Mouse (Mus musculus) macrophage (primary cell): ENCODE results near the gene Rtl1. TPM values are rescaled to one million over a fixed set of nuclear protein-coding genes. Genes with fewer than 3 reads are reported as not detected.

Experiments
- H3K27ac ChIP-seq: fragments of 350-480 bp; formaldehyde crosslinking; 2 replicates; pipeline ENCODE4 v1.9.0; 2021
- H3K36me3 ChIP-seq: fragments of 350-480 bp; formaldehyde crosslinking; 2 replicates; pipeline ENCODE4 v1.9.0; 2021; ENCODE audit errors: inconsistent target
- H3K4me3 ChIP-seq: fragments of 350-480 bp; formaldehyde crosslinking; 2 replicates; pipeline ENCODE4 v1.9.0; 2021; ENCODE audit errors: inconsistent target
- H3K79me2 ChIP-seq: fragments of 350-480 bp; formaldehyde crosslinking; 2 replicates; pipeline ENCODE4 v1.9.0; 2021; ENCODE audit errors: inconsistent target
- WGBS: methylation state at CpG from one replicate; pipeline ENCODE4 v1.1.7; 2026; ENCODE audit warnings: inconsistent platforms; ENCODE audit not compliant: missing documents; 5-methylcytosine and 5-hydroxymethylcytosine counted together
- polyA plus RNA-seq: library from polyadenylated mRNA; stranded (reverse); fragments of 250-400 nt; gene quantifications from 3 replicates; pipeline ENCODE4 v1.2.4, GENCODE M21; 2018; ENCODE audit warnings: inconsistent platforms
- total RNA-seq, 78 experiments: library from RNA; depleted of rRNA; stranded (reverse); fragments of 250-400 nt; gene quantifications; 1 replicate in 9 of 78; 2 replicates in 24 of 78; 3 replicates in 43 of 78; 4 replicates in 2 of 78; pipeline ENCODE4 v1.2.4; 2018; ENCODE audit warnings: inconsistent platforms in 56 of 78

Rtl1 gene
- not detected for total RNA-seq (2018; cell fraction: chromatin; rRNA removed)
- not detected for total RNA-seq (2018; cell fraction: cytosol; rRNA removed)
- total RNA-seq (2018; cell fraction: nucleus; rRNA removed): not detected
- polyA plus RNA-seq: not detected in 3 replicates

DNA sequence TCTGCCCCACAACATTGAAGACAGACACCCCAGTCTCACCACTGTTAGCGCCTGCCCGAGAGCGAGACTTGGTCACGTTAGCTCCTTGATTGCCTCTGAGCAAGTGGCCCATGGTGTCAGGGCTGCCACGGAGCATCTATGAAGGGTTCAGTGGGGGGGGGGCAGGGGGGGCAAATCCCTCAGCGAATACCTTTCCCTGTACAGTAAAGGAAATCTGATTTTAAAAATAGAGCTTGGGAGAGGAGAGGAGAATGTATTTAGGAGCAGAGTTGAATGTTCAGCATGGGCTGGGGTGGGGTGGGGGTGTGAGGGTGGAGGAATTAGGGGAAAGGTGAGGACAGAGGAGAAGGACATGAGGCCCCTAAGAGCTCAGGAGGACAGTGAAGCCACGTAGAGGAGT is at the start of gene Rtl1:
Gene Rtl1, minus strand, starts transcription at position 101 of the 400 bp plus-strand sequence.
- Histone ChIP-seq H3K36me3 (no peaks in the 10 kb centered on the region), H3K27ac (no peak within 1 kb of the TSS), H3K4me3 (no peak within 1 kb of the TSS), H3K79me2 (no peaks in the 10 kb centered on the region)
- 93% methylated on average over 7 of the region's 7 CpGs for WGBS

DNA sequence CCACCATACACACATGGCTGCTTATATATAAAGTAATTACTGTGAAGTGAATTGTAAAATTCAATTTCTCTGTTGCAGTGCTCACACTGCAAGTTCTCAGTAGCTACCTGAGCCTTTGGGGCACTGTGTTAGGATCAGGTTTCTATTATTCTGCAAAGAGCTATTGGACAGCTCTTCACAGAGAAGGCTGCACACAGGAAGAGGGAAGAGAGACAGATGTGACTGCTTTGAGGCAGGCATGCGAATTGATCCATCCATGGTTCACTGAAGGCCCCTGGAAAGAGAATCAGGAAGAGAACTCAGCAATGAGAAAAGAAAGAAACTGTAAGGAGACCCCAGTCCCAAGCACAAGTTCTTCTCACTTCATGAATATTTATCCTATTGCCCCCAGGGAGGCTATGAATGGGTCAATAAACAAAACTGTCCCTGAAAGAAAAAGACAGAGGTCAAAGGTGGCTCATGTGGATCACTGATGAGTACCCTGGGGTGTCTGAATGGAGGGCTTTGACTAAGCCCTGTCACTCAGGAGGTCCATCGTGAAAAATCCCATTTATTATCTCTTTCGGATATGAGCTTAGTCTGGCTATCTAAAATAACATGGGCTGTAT is 40.5 kb upstream of the Rtl1 start:
- Histone ChIP-seq H3K27ac (no peak overlapping the region), H3K4me3 (no peak overlapping the region), H3K79me2 (no peaks in the 10 kb centered on the region), H3K36me3 (no peaks in the 10 kb centered on the region)
- WGBS: 83% methylated on average over 3 of the region's 3 CpGs

DNA sequence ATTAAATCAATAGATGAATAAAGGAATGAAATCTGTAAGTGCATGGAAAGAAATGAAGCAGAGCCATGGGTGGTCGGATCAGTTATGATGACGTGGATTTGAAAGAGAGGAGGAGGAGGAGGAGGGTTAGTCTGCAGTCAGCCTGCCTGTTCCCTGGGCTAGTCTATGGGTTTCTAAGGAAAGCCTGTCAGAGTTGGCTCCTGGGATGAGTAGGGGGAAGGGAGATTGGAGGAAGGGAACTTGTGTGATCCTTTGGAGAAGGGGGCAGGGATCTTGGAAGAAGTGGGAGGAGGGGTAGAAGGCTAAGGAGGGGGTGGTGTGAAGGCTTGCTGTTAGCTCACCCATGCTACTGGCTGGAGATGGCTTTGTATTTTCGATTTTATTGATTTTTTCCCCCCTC is 31.9 kb upstream of the Rtl1 start:
- Histone ChIP-seq H3K79me2 (no peaks in the 10 kb centered on the region), H3K36me3 (no peaks in the 10 kb centered on the region), H3K4me3 (no peak overlapping the region), H3K27ac (no peak overlapping the region)
- WGBS: 87% methylated on average over 3 of the region's 3 CpGs

DNA sequence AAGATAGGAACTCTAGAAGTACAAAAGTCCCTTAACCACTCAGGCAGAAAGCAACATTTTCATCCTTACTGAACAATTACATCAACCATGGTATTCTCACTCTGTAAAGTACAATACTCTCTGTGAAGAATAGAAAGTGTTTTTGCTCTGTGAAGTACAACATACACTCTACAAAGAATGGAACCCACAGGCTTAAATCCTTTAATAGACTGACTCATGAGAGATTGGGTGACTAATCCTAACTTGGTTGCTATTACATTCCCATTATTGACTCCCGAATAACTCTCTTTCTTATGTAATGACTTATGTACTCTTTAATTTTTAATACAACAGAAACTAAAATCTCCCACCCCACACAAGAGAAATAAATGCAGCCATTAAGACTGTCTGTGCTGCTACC is 28.8 kb upstream of the Rtl1 start:
- no peaks in the 10 kb centered on the region for H3K79me2 ChIP-seq
- no peaks in the 10 kb centered on the region for H3K36me3 ChIP-seq
- H3K27ac ChIP-seq: no peak overlapping the region
- H3K4me3 ChIP-seq: no peak overlapping the region
- WGBS: 85% methylated on average over 1 of the region's 1 CpGs

DNA sequence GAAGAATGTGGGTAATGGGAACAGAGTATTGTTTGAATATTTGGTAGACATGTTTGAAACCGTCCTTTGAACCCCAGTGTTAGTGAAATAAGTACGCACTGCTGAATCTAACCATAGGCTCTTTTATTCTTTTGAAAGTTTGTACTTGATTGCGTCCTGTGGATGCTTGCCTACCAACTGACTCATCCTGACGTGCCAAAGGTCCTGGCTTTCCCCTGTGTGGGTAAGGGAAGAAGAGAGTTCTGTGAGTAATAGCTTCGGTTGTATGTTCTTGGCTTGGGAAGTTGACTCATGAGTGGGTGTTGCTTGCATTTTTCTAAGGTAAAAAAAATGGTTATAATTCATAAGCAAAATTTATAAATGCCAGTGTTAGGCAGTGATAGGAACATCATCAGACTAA is 26.8 kb upstream of the Rtl1 start:
- WGBS: 86% methylated on average over 5 of the region's 5 CpGs
- Histone ChIP-seq H3K79me2 (no peaks in the 10 kb centered on the region), H3K36me3 (no peaks in the 10 kb centered on the region), H3K27ac (no peak overlapping the region), H3K4me3 (no peak overlapping the region)

DNA sequence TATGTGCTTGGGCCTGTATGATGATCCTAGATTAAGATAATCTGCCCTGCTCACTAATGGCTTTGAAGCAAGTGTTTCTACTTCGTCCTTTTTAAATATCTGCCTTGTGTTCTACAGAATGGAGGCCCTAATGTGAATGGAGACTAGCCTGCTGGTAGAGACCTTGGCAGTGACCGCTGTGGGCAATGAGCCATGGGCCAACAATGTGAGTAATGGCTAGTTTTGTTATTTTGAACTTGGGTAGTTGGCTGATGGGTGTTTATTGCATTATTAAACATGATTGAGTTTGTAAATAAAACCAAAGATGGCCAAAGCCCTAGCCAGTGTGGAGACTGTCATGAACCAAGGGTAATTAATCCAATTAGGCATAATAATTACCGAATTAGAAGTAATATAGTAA is 20.1 kb upstream of the Rtl1 start:
- Histone ChIP-seq H3K79me2 (no peaks in the 10 kb centered on the region), H3K4me3 (no peak overlapping the region), H3K36me3 (no peaks in the 10 kb centered on the region), H3K27ac (no peak overlapping the region)
- 91% methylated on average over 3 of the region's 3 CpGs for WGBS

DNA sequence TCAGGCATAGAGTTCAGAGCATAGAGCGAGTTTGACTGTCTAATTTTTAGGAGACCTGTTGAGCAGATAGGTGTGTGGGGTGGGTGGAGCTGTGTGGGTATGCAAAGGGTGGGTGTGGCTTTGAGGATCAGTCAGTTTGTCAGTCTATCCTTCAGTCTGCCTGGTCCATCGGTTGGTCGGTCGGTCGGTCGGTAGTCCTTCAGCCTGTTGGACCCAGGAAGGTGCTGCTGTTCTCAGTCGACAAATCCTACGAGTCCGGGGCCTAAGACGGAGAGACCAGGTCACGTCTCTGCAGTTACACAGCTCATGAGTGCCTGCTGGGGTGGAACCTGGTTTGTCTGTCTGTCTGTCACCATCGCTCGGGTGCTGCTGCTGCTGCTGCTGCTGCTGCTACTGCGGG is 17.9 kb upstream of the Rtl1 start:
- 96% methylated on average over 9 of the region's 14 CpGs for WGBS
- Histone ChIP-seq H3K79me2 (no peaks in the 10 kb centered on the region), H3K4me3 (no peak overlapping the region), H3K27ac (no peak overlapping the region), H3K36me3 (no peaks in the 10 kb centered on the region)

DNA sequence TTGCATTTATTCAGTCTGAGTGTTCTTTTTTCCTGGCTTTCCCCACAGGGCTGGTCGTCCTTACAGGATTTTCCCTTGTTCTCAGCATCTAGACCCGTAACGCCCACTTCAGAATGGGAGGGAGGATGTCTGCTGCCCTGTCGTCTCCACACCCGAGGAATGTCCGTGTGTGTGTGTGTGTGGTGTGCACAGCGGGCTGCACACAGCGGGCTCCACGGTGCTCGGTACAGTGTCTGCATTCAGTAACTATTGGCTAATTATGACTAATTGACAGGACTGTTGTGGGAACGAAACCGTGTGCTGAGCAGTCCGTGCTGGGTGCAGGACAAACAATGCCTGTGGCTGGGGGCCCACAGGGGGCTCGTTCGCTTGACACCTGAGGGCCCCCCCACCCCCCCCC is 17.0 kb upstream of the Rtl1 start:
- no peaks in the 10 kb centered on the region for H3K79me2 ChIP-seq
- no peak overlapping the region for H3K27ac ChIP-seq
- no peaks in the 10 kb centered on the region for H3K36me3 ChIP-seq
- WGBS: 67% methylated on average over 13 of the region's 15 CpGs
- no peak overlapping the region for H3K4me3 ChIP-seq

DNA sequence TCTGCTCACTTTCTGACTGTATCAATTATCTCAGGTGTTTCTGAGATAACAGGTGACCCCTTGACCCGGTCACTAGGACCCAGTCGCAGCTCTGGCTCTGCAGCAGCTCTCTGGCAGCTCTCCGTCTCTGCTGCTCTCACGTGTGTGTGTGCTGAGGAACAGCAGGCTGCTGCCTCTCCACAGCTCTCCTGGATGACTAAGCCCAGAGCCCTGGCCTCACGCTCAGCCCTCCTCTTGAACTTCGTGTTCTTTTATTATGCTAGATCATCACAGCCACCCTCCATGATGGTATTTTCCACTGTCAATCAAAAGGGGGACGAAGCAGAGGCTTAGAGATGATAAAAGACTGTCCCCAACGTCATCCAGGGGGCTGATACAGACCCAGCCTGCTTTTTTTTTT is 15.2 kb upstream of the Rtl1 start:
- 53% methylated on average over 8 of the region's 8 CpGs for WGBS
- Histone ChIP-seq H3K27ac (no peak overlapping the region), H3K36me3 (no peaks in the 10 kb centered on the region), H3K79me2 (no peaks in the 10 kb centered on the region), H3K4me3 (no peak overlapping the region)

DNA sequence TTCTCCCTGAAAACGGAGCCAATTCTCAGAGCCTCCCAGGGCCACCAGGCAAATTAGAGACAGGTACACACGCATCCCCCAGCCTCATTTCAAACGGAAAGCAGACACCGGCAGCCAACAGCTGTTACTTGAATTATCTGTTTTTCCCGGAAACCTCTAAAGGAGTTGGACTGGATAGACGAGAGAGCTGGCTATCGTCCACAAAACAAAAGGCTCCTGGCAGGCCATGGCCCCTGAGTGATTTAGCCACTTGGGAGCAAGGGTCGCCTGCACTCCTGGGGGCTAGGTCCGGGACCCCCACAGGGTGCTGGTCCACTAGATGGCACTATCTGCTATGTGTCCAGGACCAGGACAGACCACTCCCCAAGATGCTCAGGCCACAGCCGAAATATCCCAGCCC is 14.3 kb upstream of the Rtl1 start:
- Histone ChIP-seq H3K4me3 (no peak overlapping the region), H3K36me3 (no peaks in the 10 kb centered on the region), H3K79me2 (no peaks in the 10 kb centered on the region), H3K27ac (no peak overlapping the region)
- WGBS: 59% methylated on average over 10 of the region's 10 CpGs

DNA sequence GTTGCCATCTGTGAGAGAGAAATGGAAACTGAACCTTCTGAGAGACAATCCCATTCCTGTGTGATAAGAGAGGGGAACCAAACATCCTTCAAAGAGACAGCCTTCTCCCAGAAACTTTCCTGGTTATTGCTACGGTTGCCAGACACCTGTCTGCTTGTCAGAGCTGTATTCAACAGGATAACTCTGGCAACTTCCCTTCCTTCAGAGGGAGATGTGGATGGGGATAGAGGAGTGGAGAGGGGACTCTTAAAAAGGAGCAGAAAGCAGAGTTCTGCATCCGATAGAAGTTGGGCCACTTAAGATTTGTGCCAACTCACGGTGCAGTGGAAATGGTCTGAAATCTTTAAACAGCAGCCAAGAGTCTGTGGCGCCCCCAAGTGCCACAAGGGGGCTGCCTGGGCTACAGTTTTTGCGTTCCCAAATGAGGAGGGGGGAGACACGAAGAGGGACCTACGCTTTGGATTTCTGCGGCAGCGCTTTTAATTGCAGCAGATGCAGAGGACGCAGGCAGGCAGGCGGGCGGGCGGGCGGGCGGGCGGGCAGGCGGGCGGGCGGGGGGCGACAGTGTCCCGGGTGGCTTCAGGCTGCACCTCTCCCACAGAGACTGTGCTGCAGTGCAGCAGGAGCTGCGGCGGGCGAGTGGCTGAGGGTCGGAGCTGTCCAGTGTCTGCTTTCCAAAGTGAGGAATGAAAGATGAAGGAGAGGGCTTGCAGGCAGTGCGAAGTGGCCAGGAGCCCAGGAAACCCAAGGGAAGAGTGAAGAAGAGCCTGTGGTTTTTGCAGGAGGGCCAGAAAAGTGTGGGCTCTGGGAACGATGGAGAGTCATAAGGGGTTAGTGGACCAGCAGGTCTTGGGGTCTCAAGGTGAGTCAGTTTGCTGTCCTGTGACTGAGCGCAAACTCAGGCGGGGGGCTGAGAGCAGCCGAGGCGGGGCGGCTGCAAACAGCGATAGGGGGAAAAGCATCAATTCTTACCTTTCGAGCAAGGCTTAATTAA is 12.6 kb upstream of the Rtl1 start:
- no peak overlapping the region for H3K4me3 ChIP-seq
- 35% methylated on average over 19 of the region's 34 CpGs for WGBS
- H3K36me3 ChIP-seq: no peaks in the 10 kb centered on the region
- H3K79me2 ChIP-seq: no peaks in the 10 kb centered on the region
- H3K27ac ChIP-seq: no peak overlapping the region

DNA sequence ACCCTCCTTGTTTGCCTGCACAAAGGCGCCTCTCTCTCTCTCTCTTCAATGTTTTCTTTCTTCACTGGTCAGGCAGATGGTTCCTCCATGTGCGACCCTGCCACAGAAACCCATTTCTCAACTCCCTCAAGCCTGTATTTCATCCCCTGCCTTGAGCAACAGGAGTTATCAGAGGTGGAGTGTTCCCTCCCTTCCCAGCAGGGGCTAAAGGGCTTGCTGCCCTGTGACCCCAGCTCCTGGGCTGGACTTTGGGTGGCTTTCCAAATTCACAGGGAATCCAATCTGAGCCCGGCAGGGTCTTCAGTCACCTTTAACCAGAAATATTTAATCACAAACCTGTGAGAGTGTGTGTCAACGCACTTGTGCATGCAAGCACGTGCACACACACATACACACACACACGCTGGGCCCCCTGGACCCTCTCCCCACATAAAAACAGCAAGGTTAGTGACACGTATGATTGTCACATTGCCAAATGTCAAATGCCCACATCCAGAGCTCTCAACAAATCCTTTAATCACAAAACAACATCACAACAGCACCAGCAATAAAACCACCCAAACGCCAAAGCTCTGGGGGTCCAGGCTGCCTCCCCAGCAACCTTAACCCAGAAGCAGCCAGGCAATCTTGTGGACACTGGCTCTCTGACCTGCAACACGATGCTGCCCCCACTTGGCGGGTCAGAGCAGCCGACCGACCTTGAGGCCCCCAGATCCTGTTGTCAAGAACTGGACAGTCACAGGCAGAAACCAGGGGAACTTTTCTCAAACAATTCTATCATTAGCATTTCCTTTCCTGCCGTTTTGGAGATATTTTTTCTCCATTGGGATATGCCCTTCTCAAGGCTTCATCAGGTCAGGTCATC is 8.7 kb upstream of the Rtl1 start:
- WGBS: 56% methylated on average over 13 of the region's 13 CpGs
- Histone ChIP-seq H3K27ac (no peak overlapping the region), H3K36me3 (no peaks in the 10 kb centered on the region)

DNA sequence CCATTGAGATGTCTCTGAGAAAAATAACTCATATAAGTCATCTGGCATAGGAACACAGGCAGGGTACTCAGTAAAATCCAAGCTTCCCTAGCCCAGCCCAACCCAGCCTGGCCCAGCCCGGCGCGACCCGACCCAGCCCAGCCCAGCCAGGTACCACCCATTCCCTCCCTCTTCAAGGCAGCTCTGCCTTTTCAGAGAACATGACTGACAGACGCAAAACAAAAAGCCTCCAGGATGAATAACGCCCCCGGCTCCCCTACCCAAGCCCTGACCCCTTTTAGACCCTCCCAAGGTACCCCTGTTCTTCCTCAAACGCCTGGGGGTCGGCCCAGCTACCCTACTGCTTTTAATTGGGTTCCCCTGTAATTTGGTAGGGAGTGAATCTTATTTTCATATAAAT is 7.8 kb upstream of the Rtl1 start:
- Histone ChIP-seq H3K27ac (no peak overlapping the region), H3K79me2 (no peaks in the 10 kb centered on the region), H3K4me3 (no peak overlapping the region), H3K36me3 (no peaks in the 10 kb centered on the region)
- WGBS: 83% methylated on average over 9 of the region's 9 CpGs

More for the DNA sequence above, 8.7 kb upstream of the Rtl1 start:
- Histone ChIP-seq H3K4me3 (no peak overlapping the region), H3K79me2 (no peaks in the 10 kb centered on the region)

DNA sequence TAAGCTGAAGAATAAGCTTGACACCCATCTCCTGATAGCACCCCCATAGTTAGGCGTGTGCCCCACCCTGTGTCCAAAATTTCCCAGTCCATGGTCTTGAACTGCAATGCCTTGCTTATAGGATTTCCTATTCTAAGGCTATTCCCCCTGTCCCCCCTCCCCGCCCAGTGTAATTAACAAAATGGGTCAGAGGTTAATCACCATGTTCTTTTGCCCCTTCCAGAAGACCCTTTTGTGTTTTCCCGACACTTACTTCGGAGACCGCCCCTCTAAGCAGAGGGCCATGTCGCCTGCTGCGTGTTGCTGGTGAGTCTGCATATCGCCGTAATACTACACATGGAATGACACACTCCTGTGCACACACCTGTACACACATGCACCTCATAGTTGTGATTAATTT is 7.1 kb upstream of the Rtl1 start:
- WGBS: 94% methylated on average over 9 of the region's 9 CpGs
- Histone ChIP-seq H3K79me2 (no peaks in the 10 kb centered on the region), H3K27ac (no peak overlapping the region), H3K36me3 (no peaks in the 10 kb centered on the region), H3K4me3 (no peak overlapping the region)
